Mouse (Mus musculus): ENCODE measurements around the gene Ciita.

GRCm38 (mm10) chr16:10524866-10525609, 45.2 kb downstream of the Ciita start:
- TF ChIP-seq CTCF (IDR thresholded peaks at IDR 0.05) (no peak), EP300 (IDR thresholded peaks at IDR 0.05) (no peak)
